Mouse (Mus musculus): ENCODE results near the gene Amz1. TPM values are rescaled to one million over a fixed set of nuclear protein-coding genes. Genes with fewer than 3 reads are reported as not detected.

The Amz1 gene
- 0.93 and 0.96 TPM in 2 replicates for polyA plus RNA-seq (2014; fragmentation: Nextera tagmentation; extraction: Ambion mirVana)

- Histone ChIP-seq H3K4me2 (ENCODE audit: low read depth, low read length, severe bottlenecking) (no peak within 1 kb of the TSS), H3K9me3 (ENCODE audit: control insufficient read depth, low read length) (no peaks in the 10 kb centered on the region), H3K27me3 (ENCODE audit: control insufficient read depth, insufficient read depth, low read length) (no peaks in the 10 kb centered on the region), H3K27ac (ENCODE audit: low read depth, low read length) (no peak within 1 kb of the TSS), H3K4me1 (replicated peaks; ENCODE audit: control insufficient read depth, insufficient read depth, low read length) (no peaks in the 10 kb centered on the region), H3K4me3 (ENCODE audit: low read depth, low read length) (no peak within 1 kb of the TSS), H3K9ac (ENCODE audit: low read length) (no peak within 1 kb of the TSS), H3K36me3 (ENCODE audit: control insufficient read depth, insufficient read depth, low read length) (no peaks in the 10 kb centered on the region; the same call in 1 of the 2 replicates)
- DNase-seq (ENCODE audit: low spot score) (no peak), ATAC-seq (replicated peaks; ENCODE audit: low FRiP score) (peak; percentile 49; the same call in 1 of the 2 replicates)
- WGBS, result 83% methylated on average over 13 of the region's 13 CpGs
Measured at GRCm38 (mm10) chr5:140723822-140724221, at the start of gene Amz1. TSS of gene Amz1 (plus strand) at chr5:140724127.

GRCm38 (mm10) chr5:140675079-140675478, 48.8 kb upstream of the Amz1 start:
- Histone ChIP-seq H3K27ac (ENCODE audit: low read depth, low read length) (no peak overlapping the region), H3K9ac (ENCODE audit: low read length) (no peak overlapping the region), H3K4me3 (ENCODE audit: low read depth, low read length) (no peak overlapping the region), H3K9me3 (ENCODE audit: control insufficient read depth, low read length) (no peaks in the 10 kb centered on the region), H3K4me1 (replicated peaks; ENCODE audit: control insufficient read depth, insufficient read depth, low read length) (no peaks in the 10 kb centered on the region), H3K36me3 (ENCODE audit: control insufficient read depth, insufficient read depth, low read length) (no peaks in the 10 kb centered on the region; the same call in 1 of the 2 replicates), H3K4me2 (ENCODE audit: low read depth, low read length, severe bottlenecking) (no peak overlapping the region), H3K27me3 (ENCODE audit: control insufficient read depth, insufficient read depth, low read length) (no peaks in the 10 kb centered on the region)
- no peak for ATAC-seq (replicated peaks; ENCODE audit: low FRiP score)
- 91% methylated on average over 11 of the region's 11 CpGs for WGBS
- DNase-seq (ENCODE audit: low spot score), result no peak

- Histone ChIP-seq H3K27me3 (ENCODE audit: control insufficient read depth, insufficient read depth, low read length) (no peaks in the 10 kb centered on the region), H3K27ac (ENCODE audit: low read depth, low read length) (no peak overlapping the region), H3K4me3 (ENCODE audit: low read depth, low read length) (no peak overlapping the region), H3K4me1 (replicated peaks; ENCODE audit: control insufficient read depth, insufficient read depth, low read length) (no peaks in the 10 kb centered on the region), H3K36me3 (ENCODE audit: control insufficient read depth, insufficient read depth, low read length) (no peaks in the 10 kb centered on the region; the same call in 1 of the 2 replicates), H3K9ac (ENCODE audit: low read length) (no peak overlapping the region), H3K9me3 (ENCODE audit: control insufficient read depth, low read length) (no peaks in the 10 kb centered on the region), H3K4me2 (ENCODE audit: low read depth, low read length, severe bottlenecking) (no peak overlapping the region)
- WGBS, result 91% methylated on average over 11 of the region's 11 CpGs
- DNase-seq (ENCODE audit: low spot score) (no peak), ATAC-seq (replicated peaks; ENCODE audit: low FRiP score) (no peak)
Measured at GRCm38 (mm10) chr5:140675640-140676039, 48.3 kb upstream of the Amz1 start.

- WGBS, result 94% methylated on average over 6 of the region's 6 CpGs
- no peaks in the 10 kb centered on the region for H3K9me3 ChIP-seq (ENCODE audit: control insufficient read depth, low read length)
- no peak overlapping the region for H3K4me2 ChIP-seq (ENCODE audit: low read depth, low read length, severe bottlenecking)
- no peaks in the 10 kb centered on the region for H3K27me3 ChIP-seq (ENCODE audit: control insufficient read depth, insufficient read depth, low read length)
- H3K36me3 ChIP-seq (ENCODE audit: control insufficient read depth, insufficient read depth, low read length), result no peaks in the 10 kb centered on the region; the same call in 1 of the 2 replicates
- H3K4me1 ChIP-seq (replicated peaks; ENCODE audit: control insufficient read depth, insufficient read depth, low read length), result no peaks in the 10 kb centered on the region
- no peak overlapping the region for H3K9ac ChIP-seq (ENCODE audit: low read length)
- DNase-seq (ENCODE audit: low spot score) (no peak), ATAC-seq (replicated peaks; ENCODE audit: low FRiP score) (no peak)
- no peak overlapping the region for H3K4me3 ChIP-seq (ENCODE audit: low read depth, low read length)
- H3K27ac ChIP-seq (ENCODE audit: low read depth, low read length), result no peak overlapping the region
Measured at GRCm38 (mm10) chr5:140677137-140677536, 46.8 kb upstream of the Amz1 start.

- WGBS, result 91% methylated on average over 6 of the region's 6 CpGs
- H3K27ac ChIP-seq (ENCODE audit: low read depth, low read length), result no peak overlapping the region
- no peak overlapping the region for H3K4me2 ChIP-seq (ENCODE audit: low read depth, low read length, severe bottlenecking)
- no peak overlapping the region for H3K9ac ChIP-seq (ENCODE audit: low read length)
- H3K36me3 ChIP-seq (ENCODE audit: control insufficient read depth, insufficient read depth, low read length), result no peaks in the 10 kb centered on the region; the same call in 1 of the 2 replicates
- H3K4me1 ChIP-seq (replicated peaks; ENCODE audit: control insufficient read depth, insufficient read depth, low read length), result no peaks in the 10 kb centered on the region
- H3K9me3 ChIP-seq (ENCODE audit: control insufficient read depth, low read length), result no peaks in the 10 kb centered on the region
- DNase-seq (ENCODE audit: low spot score) (no peak), ATAC-seq (replicated peaks; ENCODE audit: low FRiP score) (no peak)
- no peaks in the 10 kb centered on the region for H3K27me3 ChIP-seq (ENCODE audit: control insufficient read depth, insufficient read depth, low read length)
- H3K4me3 ChIP-seq (ENCODE audit: low read depth, low read length), result no peak overlapping the region
Measured at GRCm38 (mm10) chr5:140680051-140680450, 43.9 kb upstream of the Amz1 start.

- DNase-seq (ENCODE audit: low spot score) (no peak), ATAC-seq (replicated peaks; ENCODE audit: low FRiP score) (no peak)
- H3K9me3 ChIP-seq (ENCODE audit: control insufficient read depth, low read length), result no peaks in the 10 kb centered on the region
- no peaks in the 10 kb centered on the region for H3K27me3 ChIP-seq (ENCODE audit: control insufficient read depth, insufficient read depth, low read length)
- H3K4me1 ChIP-seq (replicated peaks; ENCODE audit: control insufficient read depth, insufficient read depth, low read length), result no peaks in the 10 kb centered on the region
- H3K27ac ChIP-seq (ENCODE audit: low read depth, low read length), result no peak overlapping the region
- no peak overlapping the region for H3K4me3 ChIP-seq (ENCODE audit: low read depth, low read length)
- no peak overlapping the region for H3K9ac ChIP-seq (ENCODE audit: low read length)
- no peak overlapping the region for H3K4me2 ChIP-seq (ENCODE audit: low read depth, low read length, severe bottlenecking)
- no peaks in the 10 kb centered on the region; the same call in 1 of the 2 replicates for H3K36me3 ChIP-seq (ENCODE audit: control insufficient read depth, insufficient read depth, low read length)
- 79% methylated on average over 1 of the region's 1 CpGs for WGBS
Measured at GRCm38 (mm10) chr5:140680950-140681349, 43.0 kb upstream of the Amz1 start.

GRCm38 (mm10) chr5:140682113-140682512, 41.8 kb upstream of the Amz1 start:
- no peak overlapping the region for H3K4me2 ChIP-seq (ENCODE audit: low read depth, low read length, severe bottlenecking)
- H3K27me3 ChIP-seq (ENCODE audit: control insufficient read depth, insufficient read depth, low read length), result no peaks in the 10 kb centered on the region
- H3K9me3 ChIP-seq (ENCODE audit: control insufficient read depth, low read length), result no peaks in the 10 kb centered on the region
- no peak overlapping the region for H3K27ac ChIP-seq (ENCODE audit: low read depth, low read length)
- ATAC-seq (replicated peaks; ENCODE audit: low FRiP score), result no peak
- 90% methylated on average over 6 of the region's 6 CpGs for WGBS
- no peak for DNase-seq (ENCODE audit: low spot score)
- no peaks in the 10 kb centered on the region for H3K4me1 ChIP-seq (replicated peaks; ENCODE audit: control insufficient read depth, insufficient read depth, low read length)
- H3K4me3 ChIP-seq (ENCODE audit: low read depth, low read length), result no peak overlapping the region
- H3K36me3 ChIP-seq (ENCODE audit: control insufficient read depth, insufficient read depth, low read length), result no peaks in the 10 kb centered on the region; the same call in 1 of the 2 replicates
- H3K9ac ChIP-seq (ENCODE audit: low read length), result no peak overlapping the region

- no peak overlapping the region for H3K4me3 ChIP-seq (ENCODE audit: low read depth, low read length)
- WGBS, result 65% methylated on average over 16 of the region's 16 CpGs
- no peaks in the 10 kb centered on the region; the same call in 1 of the 2 replicates for H3K36me3 ChIP-seq (ENCODE audit: control insufficient read depth, insufficient read depth, low read length)
- H3K4me1 ChIP-seq (replicated peaks; ENCODE audit: control insufficient read depth, insufficient read depth, low read length), result no peaks in the 10 kb centered on the region
- H3K27ac ChIP-seq (ENCODE audit: low read depth, low read length), result no peak overlapping the region
- no peaks in the 10 kb centered on the region for H3K27me3 ChIP-seq (ENCODE audit: control insufficient read depth, insufficient read depth, low read length)
- no peak overlapping the region for H3K4me2 ChIP-seq (ENCODE audit: low read depth, low read length, severe bottlenecking)
- H3K9ac ChIP-seq (ENCODE audit: low read length), result no peak overlapping the region
- ATAC-seq (replicated peaks; ENCODE audit: low FRiP score) (peak; percentile 63), DNase-seq (ENCODE audit: low spot score) (peak; percentile 71)
- no peaks in the 10 kb centered on the region for H3K9me3 ChIP-seq (ENCODE audit: control insufficient read depth, low read length)
Measured at GRCm38 (mm10) chr5:140684343-140685148, 39.4 kb upstream of the Amz1 start.

GRCm38 (mm10) chr5:140688434-140688833, 35.5 kb upstream of the Amz1 start:
- Histone ChIP-seq H3K9ac (ENCODE audit: low read length) (no peak overlapping the region), H3K4me1 (replicated peaks; ENCODE audit: control insufficient read depth, insufficient read depth, low read length) (no peaks in the 10 kb centered on the region), H3K36me3 (ENCODE audit: control insufficient read depth, insufficient read depth, low read length) (no peaks in the 10 kb centered on the region; the same call in 1 of the 2 replicates), H3K4me2 (ENCODE audit: low read depth, low read length, severe bottlenecking) (no peak overlapping the region), H3K27ac (ENCODE audit: low read depth, low read length) (no peak overlapping the region), H3K9me3 (ENCODE audit: control insufficient read depth, low read length) (no peaks in the 10 kb centered on the region), H3K4me3 (ENCODE audit: low read depth, low read length) (no peak overlapping the region), H3K27me3 (ENCODE audit: control insufficient read depth, insufficient read depth, low read length) (no peaks in the 10 kb centered on the region)
- WGBS, result 87% methylated on average over 3 of the region's 3 CpGs
- DNase-seq (ENCODE audit: low spot score) (no peak), ATAC-seq (replicated peaks; ENCODE audit: low FRiP score) (no peak)

All from forebrain, embryonic 11.5 days (tissue).